Mouse (Mus musculus) small intestine, adult 2 months (tissue): ENCODE results near the gene Gpr158.

ENCODE experiments used
- CTCF ChIP-seq: fragments of 200-500 bp; IDR thresholded peaks from 2 replicates; pipeline ENCODE4 v1.5.1; 2012; ENCODE audit warnings: low read depth, mild to moderate bottlenecking, control low read depth, inconsistent platforms, low read length, moderate library complexity, mixed read lengths; ENCODE audit not compliant: insufficient replicate concordance, insufficient read length; ENCODE audit errors: extremely low read depth
- POLR2A ChIP-seq: fragments of 200-500 bp; IDR thresholded peaks from 2 replicates; pipeline ENCODE4 v1.6.1; 2012; ENCODE audit warnings: low read depth, mild to moderate bottlenecking, control low read depth, inconsistent platforms, low read length, moderate library complexity

- TF ChIP-seq CTCF (no peak), POLR2A (no peak)
Observed at GRCm38 (mm10) chr2:21496881-21497280, 129.5 kb downstream of the Gpr158 start.
